Mouse (Mus musculus) T-cell, adult 2 months (primary cell): ENCODE data around the gene Cabin1.
"Not testable (repeated sequence)": the region's sequence is repeated elsewhere in the genome, so short reads cannot be mapped to it uniquely, and the experiment has no call there.

Experiments
- DNase-seq: peaks from one replicate; pipeline ENCODE4 v3.0.0; 2022; ENCODE audit warnings: low spot score

Cabin1 gene

GRCm38 (mm10) chr10:75763682-75764518 is at the start of gene Cabin1:
Cabin1 (minus strand) TSS chr10:75764341.
- peak; percentile 99 for DNase-seq

DNA sequence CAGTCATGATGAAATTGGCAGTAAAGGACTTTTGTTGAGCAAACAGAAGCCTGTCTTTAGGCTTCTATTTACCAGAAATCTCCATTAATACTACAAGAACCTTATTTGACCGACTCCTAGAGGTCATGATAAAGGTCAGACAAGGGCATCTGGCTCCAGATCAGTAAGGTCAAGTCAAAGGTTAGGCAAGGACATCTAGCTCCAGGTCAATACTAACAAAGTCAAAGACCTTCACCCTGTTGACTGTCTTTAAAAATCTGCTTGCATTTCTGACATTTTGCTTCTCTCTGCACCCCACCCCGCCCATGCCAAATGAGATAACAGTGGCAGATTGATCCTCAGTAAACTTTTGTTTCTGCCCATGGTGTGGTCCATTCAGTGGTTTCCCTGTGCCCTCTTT is 40.1 kb upstream of the Cabin1 start:
- DNase-seq: no peak

DNA sequence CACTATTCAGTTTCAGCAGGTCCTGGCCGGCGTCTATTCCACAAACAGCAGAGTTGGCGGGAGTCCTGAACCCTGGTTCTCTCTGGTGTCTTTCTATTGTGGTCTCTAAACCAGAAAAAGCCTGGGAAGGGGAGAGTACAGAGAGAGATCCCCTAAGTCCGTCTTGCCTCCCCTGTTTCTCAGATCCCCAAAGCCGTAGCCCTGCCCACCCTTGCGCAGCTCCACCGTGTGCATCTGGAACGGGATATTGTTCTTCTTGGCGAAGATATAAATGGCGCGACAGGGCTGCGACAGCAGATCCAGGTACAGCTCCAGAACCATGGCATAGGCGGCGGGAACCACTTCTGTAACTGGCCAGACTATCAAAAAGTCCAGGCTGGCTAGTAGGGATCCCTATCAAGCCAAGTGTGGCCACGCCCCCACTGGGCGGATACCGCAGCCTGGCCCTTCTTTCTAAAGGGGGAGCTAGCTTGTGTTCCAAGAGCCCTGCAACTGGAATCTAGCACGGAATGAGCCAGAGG is 34.1 kb upstream of the Cabin1 start, which contains the start of gene Gstt1:
Gene Gstt1, minus strand, starts transcription at position 409 of the 521 bp plus-strand sequence.
- DNase-seq: no peak

DNA sequence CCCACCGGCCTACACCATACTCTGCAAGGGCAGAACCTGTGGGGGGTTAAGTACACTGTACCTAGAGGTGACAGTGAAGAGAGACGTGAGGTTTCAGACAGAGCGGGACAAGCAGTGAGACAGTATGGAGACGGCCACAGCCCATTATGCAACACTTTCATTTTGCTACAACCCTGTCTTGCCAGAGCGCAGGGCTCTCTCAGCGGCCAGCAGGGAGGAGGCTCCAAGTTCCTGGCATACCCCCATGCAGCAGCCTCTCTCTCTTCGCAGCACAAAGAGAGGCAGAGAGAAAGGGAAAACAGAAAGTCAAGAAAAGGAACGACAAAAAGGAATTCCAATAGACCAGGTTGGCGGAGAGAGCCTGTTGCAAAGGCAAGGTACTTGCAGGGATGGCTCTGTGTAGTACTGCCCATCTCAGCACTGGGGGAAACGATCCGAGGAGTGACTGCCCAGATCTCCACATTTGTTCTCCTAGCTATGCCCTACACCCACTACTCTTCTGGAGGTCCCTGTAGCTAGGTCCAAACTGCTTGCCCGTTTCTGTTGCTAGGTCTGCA is 33.6 kb upstream of the Cabin1 start:
- DNase-seq: peak; percentile 21

GRCm38 (mm10) chr10:75796731-75797516 is 32.8 kb upstream of the Cabin1 start:
- DNase-seq: no peak

GRCm38 (mm10) chr10:75794880-75795279 is 30.7 kb upstream of the Cabin1 start:
- DNase-seq: no peak

DNA sequence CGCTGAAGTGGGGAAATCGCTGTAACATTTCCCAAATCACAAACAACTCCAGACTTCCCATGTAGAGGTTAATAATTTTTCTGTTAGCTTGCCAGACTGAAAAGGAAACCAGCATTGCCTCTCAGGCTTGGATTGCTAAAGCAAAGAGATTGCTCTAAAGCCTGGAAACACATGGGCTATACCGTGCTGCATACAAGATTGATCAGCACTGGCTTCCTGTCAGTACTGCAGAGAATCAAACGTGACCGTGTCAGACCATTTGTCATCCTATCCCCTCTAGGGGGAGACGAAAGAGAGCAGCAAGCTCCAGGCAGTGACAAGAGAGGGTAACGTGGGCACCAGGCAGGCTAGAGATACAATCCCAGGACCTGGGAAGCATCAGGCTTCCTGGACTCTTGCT is 26.6 kb upstream of the Cabin1 start:
- peak; percentile 42 for DNase-seq

- no peak for DNase-seq
These were observed 25.7 kb upstream of the Cabin1 start for GRCm38 (mm10) chr10:75789841-75790240.

DNA sequence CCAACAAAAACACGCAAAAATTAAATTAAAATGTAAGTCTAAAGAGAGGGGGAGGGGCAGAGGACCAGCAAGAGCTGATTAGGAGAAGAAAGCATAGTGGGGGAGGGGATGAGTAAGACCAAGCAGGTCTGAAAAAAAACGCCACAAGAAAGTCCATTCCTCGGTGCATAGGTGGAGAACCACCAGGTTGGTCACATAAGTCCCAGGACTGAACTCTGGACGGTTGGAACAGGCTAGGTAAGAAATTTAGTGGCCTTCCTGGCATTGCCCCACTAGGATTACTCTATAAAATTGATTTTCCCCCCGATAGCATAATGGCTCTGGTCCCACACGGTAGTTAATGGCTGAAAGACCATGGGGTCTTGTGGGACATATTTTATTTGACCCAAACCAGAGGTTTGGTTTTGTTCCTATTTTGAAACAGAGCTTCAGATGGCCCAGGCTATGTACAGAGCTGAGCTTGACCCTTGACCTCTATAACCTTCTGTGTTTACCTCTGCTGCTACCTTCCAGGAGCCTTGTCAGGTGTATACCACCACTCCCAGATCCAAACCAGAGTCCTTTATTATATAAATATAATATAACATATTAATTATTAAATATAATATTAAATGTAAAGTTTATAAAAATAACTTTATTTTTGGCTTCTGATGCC is 25.1 kb upstream of the Cabin1 start:
- DNase-seq: no peak

GRCm38 (mm10) chr10:75788277-75788676 is 24.1 kb upstream of the Cabin1 start:
- DNase-seq: no peak

DNA sequence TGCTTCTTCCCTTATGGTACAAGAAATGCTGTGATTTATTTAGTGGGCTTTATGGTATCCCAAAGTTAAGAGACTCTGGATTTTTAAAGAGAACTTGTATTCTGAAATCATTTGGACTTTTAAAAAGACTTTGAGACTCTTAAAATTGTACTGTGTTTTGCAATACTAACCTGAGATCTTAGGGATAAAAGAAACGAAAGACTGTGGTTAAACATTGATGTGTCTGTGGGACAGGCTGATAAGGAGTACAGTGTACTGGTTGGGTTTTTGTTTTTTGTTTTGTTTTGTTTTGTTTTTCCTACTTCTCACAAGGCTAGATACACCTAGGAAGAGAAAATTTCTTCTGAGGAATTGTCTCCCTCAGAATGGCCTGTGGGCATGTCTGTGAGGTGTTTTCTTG is 21.3 kb upstream of the Cabin1 start:
- DNase-seq: no peak

GRCm38 (mm10) chr10:75780769-75781578 is 16.8 kb upstream of the Cabin1 start, which contains the start of the genes Gm20441 and Gstt3:
Gm20441 (minus strand) TSS chr10:75780954.
Gstt3 (minus strand) TSS chr10:75781414.
- DNase-seq: no peak

- no peak for DNase-seq
These were observed 15.3 kb upstream of the Cabin1 start for GRCm38 (mm10) chr10:75779206-75780174.

GRCm38 (mm10) chr10:75777885-75778284 is 13.7 kb upstream of the Cabin1 start:
- DNase-seq: no peak

DNA sequence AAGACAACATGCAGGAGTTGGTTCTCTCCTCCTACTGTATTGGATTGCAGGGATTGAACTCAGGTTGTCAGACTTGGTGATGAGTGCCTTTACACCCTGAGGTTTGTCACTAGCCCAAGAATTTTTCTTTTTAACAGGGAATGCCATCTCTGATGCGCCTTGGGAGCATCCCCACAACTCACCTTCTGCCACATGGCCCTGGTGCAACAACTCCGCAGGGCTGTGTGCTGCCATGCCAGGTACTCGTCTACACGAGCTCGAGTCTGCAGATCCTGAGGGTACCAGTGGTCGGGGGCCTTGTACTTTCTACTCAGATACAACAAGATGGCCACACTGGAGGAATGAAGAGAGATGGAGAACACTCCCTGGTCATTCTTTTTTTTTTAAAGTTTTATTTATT is 12.4 kb upstream of the Cabin1 start:
- DNase-seq: no peak

DNA sequence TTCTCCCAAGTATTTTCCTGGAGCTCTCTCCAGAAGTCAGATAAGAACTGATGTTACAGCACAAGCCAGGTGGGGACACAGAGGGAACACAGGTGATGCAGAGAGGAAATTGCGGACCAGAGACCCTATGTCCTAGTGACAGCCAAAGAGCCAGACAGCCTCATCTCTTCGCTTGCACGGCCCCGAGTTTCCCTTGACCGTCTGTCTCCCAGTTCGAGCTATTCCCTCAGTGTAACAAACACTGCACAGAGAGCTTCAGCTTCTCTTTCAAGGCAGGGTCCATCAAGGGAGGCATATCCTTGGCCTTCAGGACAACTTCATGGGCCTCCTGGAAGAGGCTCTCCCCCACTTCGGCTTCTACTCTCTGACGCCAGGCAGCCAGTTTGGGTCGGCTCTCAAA is 10.4 kb upstream of the Cabin1 start:
- DNase-seq: no peak

DNA sequence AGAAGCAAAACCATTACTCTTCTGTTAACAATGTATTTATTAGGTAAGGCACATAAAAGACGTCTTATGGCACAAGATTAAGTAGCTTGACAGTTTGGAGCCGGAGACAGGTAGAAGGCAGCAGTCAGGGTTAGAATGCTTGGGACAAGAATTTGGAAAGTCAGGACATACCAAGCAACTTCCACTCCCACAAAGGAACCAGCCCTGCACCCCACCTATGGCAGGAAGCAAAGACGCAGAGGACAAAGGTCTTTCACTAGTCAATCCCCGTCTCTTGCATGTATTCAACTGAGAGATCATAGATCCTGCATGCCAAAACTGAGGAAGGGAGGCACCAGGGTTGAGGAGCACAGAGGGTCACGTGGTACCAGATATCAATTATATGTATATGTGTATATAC is 10.0 kb upstream of the Cabin1 start:
- DNase-seq: no peak

GRCm38 (mm10) chr10:75772795-75773664 is 8.9 kb upstream of the Cabin1 start, which contains the start of gene Ddt:
Ddt (minus strand) TSS chr10:75773414.
- DNase-seq: peak; percentile 85

- DNase-seq: not testable (repeated sequence)
These were observed 3.6 kb upstream of the Cabin1 start for GRCm38 (mm10) chr10:75767756-75768155.
